Mouse (Mus musculus) liver, embryonic 14.5 days (tissue): Measurements from ENCODE around the gene Birc7.

Source experiments
- CTCF ChIP-seq: IDR thresholded peaks from 2 replicates; pipeline ENCODE4 v1.5.1; 2016; ENCODE audit warnings: antibody characterized with exemption, low read depth, control low read depth
- EP300 ChIP-seq: IDR thresholded peaks from 2 replicates; pipeline ENCODE4 v1.6.1; 2016; ENCODE audit warnings: antibody characterized with exemption, low read depth

GRCm38 (mm10) chr2:180920810-180921400 lies 7.9 kb upstream of the Birc7 start, which contains the start of gene Ythdf1:
- TF ChIP-seq CTCF (no peak), EP300 (no peak)
